Comparison of ENCODE assay signal across 9 mouse cellular contexts in the genomic region with DNA sequence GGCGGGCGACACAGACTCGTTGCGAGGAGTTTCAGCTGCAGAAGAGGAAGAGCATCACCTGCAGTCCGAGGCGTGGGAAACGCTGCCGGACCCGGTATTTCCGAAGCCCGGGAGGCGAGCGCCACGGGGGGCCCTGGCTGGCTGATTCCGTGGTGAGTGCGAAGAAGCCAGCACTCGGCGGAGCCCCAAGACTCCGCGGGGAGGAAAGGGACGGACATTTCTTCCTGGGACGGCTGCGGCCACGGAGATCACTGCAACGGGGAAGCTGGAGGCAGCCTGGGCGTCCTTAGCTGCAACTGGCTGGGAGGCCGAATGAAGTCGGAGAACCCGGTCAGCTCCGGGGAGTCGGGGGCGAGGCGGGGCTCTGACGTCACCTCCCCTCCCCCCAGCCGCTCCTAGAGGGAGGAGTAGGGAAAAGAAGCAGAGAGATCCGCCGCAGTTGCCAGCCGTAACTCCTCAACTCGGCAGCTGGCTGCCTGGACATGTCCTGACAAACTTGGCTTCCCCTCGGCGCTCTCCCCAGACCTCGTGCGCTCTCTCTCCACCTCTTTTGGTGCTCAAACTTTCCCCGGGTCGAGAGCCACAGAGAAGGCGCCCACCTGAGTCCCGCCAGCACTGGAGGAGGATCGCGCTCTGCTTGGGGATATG. TPM values are rescaled to one million over a fixed set of nuclear protein-coding genes. Genes with fewer than 3 reads are reported as not detected.
A peak's percentile ranks its signal among the peaks of the same experiment; 100 is the strongest.
DNase-seq lines count a peak whose midpoint lies in the region; ATAC-seq and TF ChIP-seq lines count a peak whose summit lies in the region.
"Had no signal": no experiment of that assay in that cellular context is flagged by ENCODE, and none has a peak within 500 bp of the region (broad histone marks: within the 10 kb centered on the region; RNA-seq: fewer than 3 reads in every experiment).

Fat1 (plus strand) TSS at position 598 of the 648 bp plus-strand sequence.

- DNase-seq in thymus, adult 2 months = no peak
- DNase-seq in thymus, postnatal 0 days (ENCODE audit: low spot score) = no peak
- DNase-seq in heart, adult 9 months (ENCODE audit: low spot score in 2 of 2) = peak; percentile 88 to 90
- peak; percentile 90 for DNase-seq in kidney, adult 9 months
- DNase-seq in neural tube, embryonic 10.5 days (ENCODE audit: extremely low spot score, low spot score) = peak; percentile 93
- DNase-seq in thymus, postnatal 36 days = peak; percentile 4 to 11

- no peak for TF ChIP-seq CTCF in thymus, adult 2 months (IDR thresholded peaks at IDR 0.05; ENCODE audit: borderline replicate concordance, control insufficient read depth, extremely low read depth, insufficient read depth, low read length, poor library complexity)

- H3K9me3 ChIP-seq in embryonic facial prominence, embryonic 15.5 days (replicated peaks) = no peaks in the 10 kb centered on the region
- no peaks in the 10 kb centered on the region for H3K9me3 ChIP-seq in limb, embryonic 15.5 days

- H3K27ac ChIP-seq in thymus, adult 2 months (ENCODE audit: control insufficient read depth, insufficient read depth, low read length) = peak within 1 kb of the TSS; percentile 42; the same call in 1 of the 2 replicates
- H3K27ac ChIP-seq in embryonic facial prominence, embryonic 15.5 days (replicated peaks) = peak within 1 kb of the TSS; percentile 96
- H3K27ac ChIP-seq in limb, embryonic 15.5 days = peak within 1 kb of the TSS; percentile 94

- peak within 1 kb of the TSS; percentile 74 for H3K4me2 ChIP-seq in embryonic facial prominence, embryonic 15.5 days (replicated peaks)
- peak within 1 kb of the TSS; percentile 74 for H3K4me2 ChIP-seq in limb, embryonic 15.5 days

- peak within 1 kb of the TSS; percentile 25 for H3K4me3 ChIP-seq in thymus, adult 2 months (ENCODE audit: control insufficient read depth, insufficient read depth, low read length)
- H3K4me3 ChIP-seq in embryonic facial prominence, embryonic 15.5 days (replicated peaks) = peak within 1 kb of the TSS; percentile 89
- peak within 1 kb of the TSS; percentile 81 for H3K4me3 ChIP-seq in limb, embryonic 15.5 days

- peak within 1 kb of the TSS; percentile 59 for H3K9ac ChIP-seq in embryonic facial prominence, embryonic 15.5 days
- peak within 1 kb of the TSS; percentile 58 for H3K9ac ChIP-seq in limb, embryonic 15.5 days

- H3K27me3 ChIP-seq in thymus, adult 2 months (ENCODE audit: control insufficient read depth, insufficient read depth, low read length) = peaks cover 3% of the 10 kb centered on the region; the same call in 1 of the 2 replicates
- no peaks in the 10 kb centered on the region for H3K27me3 ChIP-seq in embryonic facial prominence, embryonic 15.5 days
- H3K27me3 ChIP-seq in limb, embryonic 15.5 days = no peaks in the 10 kb centered on the region
- H3K27me3 ChIP-seq: CH12.LX had no signal

- 3% methylated on average over 49 of the region's 49 CpGs for WGBS in thymus, adult 2 months
- WGBS in embryonic facial prominence, embryonic 15.5 days = under 1% methylated on average over 49 of the region's 49 CpGs
- WGBS in limb, embryonic 15.5 days = under 1% methylated on average over 44 of the region's 49 CpGs

- H3K4me1 ChIP-seq in thymus, adult 2 months (replicated peaks; ENCODE audit: control insufficient read depth, insufficient read depth, low read length) = no peaks in the 10 kb centered on the region
- H3K4me1 ChIP-seq in embryonic facial prominence, embryonic 15.5 days = peaks cover 7% of the 10 kb centered on the region; the same call in 1 of the 2 replicates
- peaks cover 6% of the 10 kb centered on the region; the same call in 1 of the 2 replicates for H3K4me1 ChIP-seq in limb, embryonic 15.5 days

- no peaks in the 10 kb centered on the region for H3K36me3 ChIP-seq in thymus, adult 2 months (ENCODE audit: control insufficient read depth, insufficient read depth, low read length)
- H3K36me3 ChIP-seq in embryonic facial prominence, embryonic 15.5 days = no peaks in the 10 kb centered on the region
- H3K36me3 ChIP-seq in limb, embryonic 15.5 days = no peaks in the 10 kb centered on the region

- TF ChIP-seq POLR2A in thymus, adult 2 months (IDR thresholded peaks at IDR 0.05; ENCODE audit: control insufficient read depth, extremely low read depth, insufficient read depth, low read length, poor library complexity) = no peak

- peak; percentile 78 for ATAC-seq in embryonic facial prominence, embryonic 15.5 days (ENCODE audit: insufficient number of reproducible peaks, low FRiP score, low TSS enrichment, low read depth)
- ATAC-seq in limb, embryonic 15.5 days (ENCODE audit: insufficient number of reproducible peaks, low FRiP score, low TSS enrichment, low read depth) = peak; percentile 80

RNA-seq across cellular contexts. Expression of gene Fat1, which starts in this region (rescaled TPM):
- 7.7 and 10.2 TPM in 2 replicates for polyA plus RNA-seq in thymus, adult 2 months (2012; rRNA removed)
- polyA plus RNA-seq in thymus, postnatal 0 days (2015; fragmentation: Nextera tagmentation; extraction: Ambion mirVana) = 2.3 TPM in 2 replicates
- polyA plus RNA-seq in embryonic facial prominence, embryonic 15.5 days (2015; fragmentation: Nextera tagmentation; extraction: Ambion mirVana) = 24.2 and 24.8 TPM in 2 replicates
- polyA plus RNA-seq in limb, embryonic 15.5 days (2015; fragmentation: Nextera tagmentation; extraction: Ambion mirVana) = 27.4 and 30.4 TPM in 2 replicates

Comparison
In these comparisons a context has a peak if more than half of its experiments do, and no peak if none do; other contexts are left out.
1. DNase-seq: peak in heart, adult 9 months (2 of 2), kidney, adult 9 months (single experiment), neural tube, embryonic 10.5 days (single experiment) and thymus, postnatal 36 days (2 of 2); none in thymus, adult 2 months (single experiment) and thymus, postnatal 0 days (single experiment).
2. H3K27ac ChIP-seq: peak in every context shown above with its lines; median percentile 96 in embryonic facial prominence, embryonic 15.5 days; 94 in limb, embryonic 15.5 days; 42 in thymus, adult 2 months.
3. H3K4me3 ChIP-seq: peak in every context shown above with its lines; median percentile 89 in embryonic facial prominence, embryonic 15.5 days; 81 in limb, embryonic 15.5 days; 25 in thymus, adult 2 months.